Mouse (Mus musculus) gastrocnemius, postnatal 4 days (tissue): ENCODE measurements around the gene Ccdc88b. TPM values are rescaled to one million over a fixed set of nuclear protein-coding genes. Genes with fewer than 3 reads are reported as not detected.

Experiments used
- DNase-seq, 2 experiments: peaks; one replicate each; pipeline ENCODE4 v3.0.0; 2021 to 2022; ENCODE audit warnings: low spot score in 2 of 2, mixed read lengths in 2 of 2
- total RNA-seq, 2 experiments: library from RNA; stranded (reverse); gene quantifications; 2 replicates each; pipeline ENCODE4 v1.2.3; 2021

Gene Ccdc88b
- total RNA-seq, 2 experiments from 2014 or later, result 1.3 to 2.9 TPM

GRCm38 (mm10) chr19:6857391-6858005 lies 513 bp downstream of the Ccdc88b start:
- DNase-seq, result no peak

GRCm38 (mm10) chr19:6857003-6857360 lies 1.0 kb downstream of the Ccdc88b start:
- no peak for DNase-seq

GRCm38 (mm10) chr19:6856281-6857002 lies 1.6 kb downstream of the Ccdc88b start:
- DNase-seq, result no peak

GRCm38 (mm10) chr19:6855225-6856031 lies 2.6 kb downstream of the Ccdc88b start:
- DNase-seq, result peak in 1 of 2 experiments; percentile 56

- no peak for DNase-seq
Observed at GRCm38 (mm10) chr19:6854658-6855057, 3.4 kb downstream of the Ccdc88b start.

- no peak for DNase-seq
Observed at GRCm38 (mm10) chr19:6853903-6854302, 4.1 kb downstream of the Ccdc88b start.

- DNase-seq, result no peak
Observed at GRCm38 (mm10) chr19:6852393-6853305, 5.4 kb downstream of the Ccdc88b start.

GRCm38 (mm10) chr19:6851497-6851896 lies 6.5 kb downstream of the Ccdc88b start:
- no peak for DNase-seq

GRCm38 (mm10) chr19:6849506-6850068 lies 8.4 kb downstream of the Ccdc88b start:
- DNase-seq, result no peak

GRCm38 (mm10) chr19:6847841-6848517 lies 10.0 kb downstream of the Ccdc88b start:
- no peak for DNase-seq

GRCm38 (mm10) chr19:6846050-6846449 lies 12.0 kb downstream of the Ccdc88b start:
- DNase-seq, result no peak

GRCm38 (mm10) chr19:6842353-6842752 lies 15.7 kb downstream of the Ccdc88b start:
- no peak for DNase-seq

GRCm38 (mm10) chr19:6841292-6841597 lies 16.8 kb downstream of the Ccdc88b start:
- DNase-seq, result no peak

- DNase-seq, result peak; percentile 60 to 72
Observed at GRCm38 (mm10) chr19:6840475-6841291, 17.3 kb downstream of the Ccdc88b start, which contains the start of gene Rps6ka4. TSS of gene Rps6ka4 (minus strand) at chr19:6840636.

- no peak for DNase-seq
Observed at GRCm38 (mm10) chr19:6839615-6840474, 18.2 kb downstream of the Ccdc88b start.

GRCm38 (mm10) chr19:6832363-6832762 lies 25.6 kb downstream of the Ccdc88b start:
- no peak for DNase-seq

GRCm38 (mm10) chr19:6831331-6831730 lies 26.7 kb downstream of the Ccdc88b start:
- DNase-seq, result no peak
